Mouse (Mus musculus): Measurements from ENCODE around the gene Art3.
A peak's percentile ranks its signal among the peaks of the same experiment; 100 is the strongest.

- no peak for TF ChIP-seq CTCF (IDR thresholded peaks at IDR 0.05; ENCODE audit: low read depth)
- 0 out of 2 replicates have a peak, but pooled peaks have one; percentile 11 for TF ChIP-seq EP300 (IDR thresholded peaks at IDR 0.05; ENCODE audit: low read depth)
These were observed 62.2 kb downstream of the Art3 start for GRCm38 (mm10) chr5:92393863-92394262.

Data from liver, embryonic 14.5 days (tissue).